Mouse (Mus musculus): ENCODE measurements at regions not wholly inside any gene's neighbourhood (a gene's known extent, or its start where the extent isn't known, plus 50 kb on each side); places are given as distances from the start of the nearest gene placed in this dataset.
A peak's percentile ranks its signal among the peaks of the same experiment; 100 is the strongest.

GRCm38 (mm10) chr9:94045462-94046126, 492.3 kb downstream of the 1190002N15Rik start:
- DNase-seq (ENCODE audit: low spot score in 2 of 2) = no peak
- no peak overlapping the region for H3K4me3 ChIP-seq
- TF ChIP-seq CTCF (conservative IDR thresholded peaks at IDR 0.05) = no peak
- no peak overlapping the region for H3K27ac ChIP-seq

- TF ChIP-seq CTCF (conservative IDR thresholded peaks at IDR 0.05) = no peak
- Histone ChIP-seq H3K4me3 (no peak overlapping the region), H3K27ac (no peak overlapping the region)
- no peak for DNase-seq (ENCODE audit: low spot score in 2 of 2)
Measured at GRCm38 (mm10) chr9:94023761-94024160, 514.1 kb downstream of the 1190002N15Rik start.

- Histone ChIP-seq H3K27ac (no peak overlapping the region), H3K4me3 (no peak overlapping the region)
- DNase-seq (ENCODE audit: low spot score in 2 of 2) = no peak
- TF ChIP-seq CTCF (conservative IDR thresholded peaks at IDR 0.05) = no peak
Measured at GRCm38 (mm10) chr9:94021293-94021903, 516.5 kb downstream of the 1190002N15Rik start.

- TF ChIP-seq CTCF (conservative IDR thresholded peaks at IDR 0.05) = no peak
- DNase-seq (ENCODE audit: low spot score in 2 of 2) = no peak
- Histone ChIP-seq H3K27ac (no peak overlapping the region), H3K4me3 (no peak overlapping the region)
Measured at GRCm38 (mm10) chr9:94016747-94017487, 521.0 kb downstream of the 1190002N15Rik start.

GRCm38 (mm10) chr9:93992216-93992615, 545.7 kb downstream of the 1190002N15Rik start:
- Histone ChIP-seq H3K4me3 (no peak overlapping the region), H3K27ac (no peak overlapping the region)
- no peak for TF ChIP-seq CTCF (conservative IDR thresholded peaks at IDR 0.05)
- no peak for DNase-seq (ENCODE audit: low spot score in 2 of 2)

- no peak for DNase-seq (ENCODE audit: low spot score in 2 of 2)
- no peak overlapping the region for H3K4me3 ChIP-seq
- H3K27ac ChIP-seq = no peak overlapping the region
- TF ChIP-seq CTCF (conservative IDR thresholded peaks at IDR 0.05) = no peak
Measured at GRCm38 (mm10) chr9:93991141-93991540, 546.7 kb downstream of the 1190002N15Rik start.

- H3K27ac ChIP-seq = no peak overlapping the region
- DNase-seq (ENCODE audit: low spot score in 2 of 2) = peak in 1 of 2 experiments; percentile 12
- TF ChIP-seq CTCF (conservative IDR thresholded peaks at IDR 0.05) = no peak
- H3K4me3 ChIP-seq = no peak overlapping the region
Measured at GRCm38 (mm10) chr9:93981136-93981535, 556.7 kb downstream of the 1190002N15Rik start.

- no peak for TF ChIP-seq CTCF (conservative IDR thresholded peaks at IDR 0.05)
- no peak overlapping the region for H3K27ac ChIP-seq
- H3K4me3 ChIP-seq = no peak overlapping the region
- DNase-seq (ENCODE audit: low spot score in 2 of 2) = peak in 1 of 2 experiments; percentile 3
Measured at GRCm38 (mm10) chr9:93969691-93970284, 568.1 kb downstream of the 1190002N15Rik start.

- Histone ChIP-seq H3K27ac (no peak overlapping the region), H3K4me3 (no peak overlapping the region)
- no peak for TF ChIP-seq CTCF (conservative IDR thresholded peaks at IDR 0.05)
- DNase-seq (ENCODE audit: low spot score in 2 of 2) = no peak
Measured at GRCm38 (mm10) chr9:93969118-93969517, 568.8 kb downstream of the 1190002N15Rik start.

- no peak overlapping the region for H3K27ac ChIP-seq
- no peak overlapping the region for H3K4me3 ChIP-seq
- no peak for DNase-seq (ENCODE audit: low spot score in 2 of 2)
- no peak for TF ChIP-seq CTCF (conservative IDR thresholded peaks at IDR 0.05)
Measured at GRCm38 (mm10) chr9:93955235-93956040, 582.4 kb downstream of the 1190002N15Rik start.

- Histone ChIP-seq H3K27ac (no peak overlapping the region), H3K4me3 (no peak overlapping the region)
- DNase-seq (ENCODE audit: low spot score in 2 of 2) = no peak
- no peak for TF ChIP-seq CTCF (conservative IDR thresholded peaks at IDR 0.05)
Measured at GRCm38 (mm10) chr9:93948671-93949070, 589.2 kb downstream of the 1190002N15Rik start.

- Histone ChIP-seq H3K4me3 (no peak overlapping the region), H3K27ac (no peak overlapping the region)
- no peak for DNase-seq (ENCODE audit: low spot score in 2 of 2)
- TF ChIP-seq CTCF (conservative IDR thresholded peaks at IDR 0.05) = no peak
Measured at GRCm38 (mm10) chr9:93947053-93947452, 590.8 kb downstream of the 1190002N15Rik start.

All from layer of hippocampus, adult 2 months (tissue).